In genomic region chr14:54397872-54398527, GRCm38 (mm10) we compare ENCODE assay signal across 19 mouse cellular contexts. TPM values are rescaled to one million over a fixed set of nuclear protein-coding genes. Genes with fewer than 3 reads are reported as not detected.
DNase-seq lines count a peak whose midpoint lies in the region; ATAC-seq and TF ChIP-seq lines count a peak whose summit lies in the region.
"Had no signal": no experiment of that assay in that cellular context is flagged by ENCODE, and none has a peak within 500 bp of the region (broad histone marks: within the 10 kb centered on the region; RNA-seq: fewer than 3 reads in every experiment).

No protein-coding gene starts in this region.

- no peaks in the 10 kb centered on the region for H3K27me3 ChIP-seq in liver, postnatal 0 days (ENCODE audit: insufficient read depth, low read length)
- H3K27me3 ChIP-seq in liver, embryonic 12.5 days (replicated peaks): no peaks in the 10 kb centered on the region
- H3K27me3 ChIP-seq in hindbrain, embryonic 14.5 days (ENCODE audit: control insufficient read depth, insufficient read depth, low read length): no peaks in the 10 kb centered on the region
- H3K27me3 ChIP-seq: embryonic facial prominence, embryonic 13.5 days; midbrain, embryonic 15.5 days had no signal

- H3K4me3 ChIP-seq in liver, postnatal 0 days (ENCODE audit: low read depth, low read length): no peak overlapping the region
- H3K4me3 ChIP-seq in liver, embryonic 12.5 days: no peak overlapping the region
- H3K4me3 ChIP-seq in hindbrain, embryonic 14.5 days (replicated peaks; ENCODE audit: low read length): no peak overlapping the region
- H3K4me3 ChIP-seq: embryonic facial prominence, embryonic 13.5 days; midbrain, embryonic 15.5 days had no signal

- no peak for TF ChIP-seq EP300 in liver, postnatal 0 days (IDR thresholded peaks at IDR 0.05; ENCODE audit: low read depth)

- no peak overlapping the region; the same call in 1 of the 2 replicates for H3K4me2 ChIP-seq in liver, postnatal 0 days (ENCODE audit: low read depth, low read length)
- no peak overlapping the region for H3K4me2 ChIP-seq in liver, embryonic 12.5 days
- no peak overlapping the region for H3K4me2 ChIP-seq in hindbrain, embryonic 14.5 days (replicated peaks)
- H3K4me2 ChIP-seq: embryonic facial prominence, embryonic 13.5 days; heart, embryonic 11.5 days; lung, embryonic 14.5 days; midbrain, embryonic 15.5 days had no signal

- H3K4me1 ChIP-seq in liver, postnatal 0 days (ENCODE audit: insufficient read depth): no peaks in the 10 kb centered on the region
- H3K4me1 ChIP-seq in liver, embryonic 12.5 days: 0 out of 2 replicates have a peak, but pooled peaks cover 3% of the 10 kb centered on the region
- no peaks in the 10 kb centered on the region for H3K4me1 ChIP-seq in hindbrain, embryonic 14.5 days (replicated peaks; ENCODE audit: control insufficient read depth, insufficient read depth, low read length)
- H3K4me1 ChIP-seq: embryonic facial prominence, embryonic 13.5 days; midbrain, embryonic 15.5 days had no signal

- no peak for DNase-seq in liver, postnatal 0 days
- DNase-seq in natural killer cell, adult 2 months (ENCODE audit: low spot score in 2 of 2): peak; percentile 9 to 10
- DNase-seq in urinary bladder, postnatal 4 days (ENCODE audit: low spot score in 2 of 2): no peak
- no peak for DNase-seq in hindbrain, embryonic 14.5 days (ENCODE audit: low spot score)
- DNase-seq: adrenal gland, postnatal 14 days; cerebellum, adult 8-10 months; heart, postnatal 36 days; layer of hippocampus, postnatal 36 days; left cerebral cortex, postnatal 4 days; lung, embryonic 14.5 days; right cerebral cortex, adult 18-20 months; thymus, postnatal 25 days had no signal

- no peak for ATAC-seq in liver, postnatal 0 days
- ATAC-seq in liver, embryonic 12.5 days: no peak
- ATAC-seq in CD4-positive, CD25-positive, alpha-beta regulatory T cell, adult 4 months: peak; percentile 76
- ATAC-seq in granulocyte monocyte progenitor cell, adult 5-6 weeks (replicated peaks; ENCODE audit: poor library complexity, severe bottlenecking): peak; percentile 80
- no peak for ATAC-seq in hindbrain, embryonic 14.5 days (ENCODE audit: low FRiP score)
- ATAC-seq: intestine, postnatal 0 days; midbrain, embryonic 15.5 days had no signal

- H3K27ac ChIP-seq in liver, postnatal 0 days (ENCODE audit: low read depth): 0 out of 2 replicates have a peak overlapping the region, but pooled peaks have one; percentile 31
- no peak overlapping the region for H3K27ac ChIP-seq in liver, embryonic 12.5 days
- no peak overlapping the region for H3K27ac ChIP-seq in hindbrain, embryonic 14.5 days
- H3K27ac ChIP-seq: embryonic facial prominence, embryonic 13.5 days; midbrain, embryonic 15.5 days had no signal

- H3K36me3 ChIP-seq in liver, postnatal 0 days (replicated peaks; ENCODE audit: insufficient read depth, low read length): peaks cover 5% of the 10 kb centered on the region; the same call in 1 of the 2 replicates
- peaks cover 9% of the 10 kb centered on the region; the same call in 1 of the 2 replicates for H3K36me3 ChIP-seq in liver, embryonic 12.5 days
- H3K36me3 ChIP-seq in hindbrain, embryonic 14.5 days (replicated peaks; ENCODE audit: control insufficient read depth, insufficient read depth): no peaks in the 10 kb centered on the region
- H3K36me3 ChIP-seq: embryonic facial prominence, embryonic 13.5 days; midbrain, embryonic 15.5 days had no signal

- WGBS in liver, postnatal 0 days (ENCODE audit: insufficient replicate concordance): 56% methylated on average over 7 of the region's 7 CpGs
- WGBS in liver, embryonic 12.5 days (ENCODE audit: insufficient replicate concordance): 71% methylated on average over 7 of the region's 7 CpGs
- 82% methylated on average over 7 of the region's 7 CpGs for WGBS in hindbrain, embryonic 14.5 days

- H3K9me3 ChIP-seq in liver, postnatal 0 days (ENCODE audit: low read length): no peaks in the 10 kb centered on the region
- no peaks in the 10 kb centered on the region for H3K9me3 ChIP-seq in liver, embryonic 12.5 days (replicated peaks)
- H3K9me3 ChIP-seq in hindbrain, embryonic 14.5 days (ENCODE audit: control insufficient read depth, low read length): no peaks in the 10 kb centered on the region
- H3K9me3 ChIP-seq: embryonic facial prominence, embryonic 13.5 days; midbrain, embryonic 15.5 days had no signal

- no peak overlapping the region for H3K9ac ChIP-seq in liver, postnatal 0 days (replicated peaks)
- no peak overlapping the region for H3K9ac ChIP-seq in liver, embryonic 12.5 days
- H3K9ac ChIP-seq in hindbrain, embryonic 14.5 days: no peak overlapping the region
- H3K9ac ChIP-seq: embryonic facial prominence, embryonic 13.5 days; lung, embryonic 14.5 days; midbrain, embryonic 15.5 days had no signal

- TF ChIP-seq CTCF in liver, postnatal 0 days (IDR thresholded peaks at IDR 0.05; ENCODE audit: low read depth): no peak

RNA-seq across cellular contexts. Expression of gene Slc7a7, which starts 19.6 kb away (rescaled TPM):
- polyA plus RNA-seq in liver, postnatal 0 days (2015; fragmentation: Nextera tagmentation; extraction: Ambion mirVana): 5.0 and 5.1 TPM in 2 replicates
- polyA plus RNA-seq in liver, embryonic 12.5 days (2016; fragmentation: Nextera tagmentation; extraction: Ambion mirVana): 8.4 and 8.5 TPM in 2 replicates
- 1 to 10 TPM; 1.2 to 1.3 TPM for polyA plus RNA-seq in CD4-positive, CD25-positive, alpha-beta regulatory T cell, adult 4 months (2017; shearing (Covaris generic))
- total RNA-seq in granulocyte monocyte progenitor cell, adult 5-6 weeks (2014; fragmentation: Nextera tagmentation): 10.3 and 10.7 TPM in 2 replicates
- total RNA-seq in granulocyte monocyte progenitor cell, adult 5-6 weeks (2017): 3.0 and 3.1 TPM in 2 replicates
- 4.5 and 6.2 TPM in 2 replicates for polyA plus RNA-seq in hindbrain, embryonic 14.5 days (2014; fragmentation: Nextera tagmentation; extraction: Ambion mirVana)

RNA-seq across cellular contexts. Expression of gene Mrpl52, which starts 28.7 kb away (rescaled TPM):
- polyA plus RNA-seq in liver, postnatal 0 days (2015; fragmentation: Nextera tagmentation; extraction: Ambion mirVana): 261 and 284 TPM in 2 replicates
- polyA plus RNA-seq in liver, embryonic 12.5 days (2016; fragmentation: Nextera tagmentation; extraction: Ambion mirVana): 269 and 282 TPM in 2 replicates
- 100 to 1,000 TPM; 216 to 249 TPM for polyA plus RNA-seq in CD4-positive, CD25-positive, alpha-beta regulatory T cell, adult 4 months (2017; shearing (Covaris generic))
- 63.7 and 100 TPM in 2 replicates for total RNA-seq in granulocyte monocyte progenitor cell, adult 5-6 weeks (2014; fragmentation: Nextera tagmentation)
- total RNA-seq in granulocyte monocyte progenitor cell, adult 5-6 weeks (2017): 34.0 and 40.1 TPM in 2 replicates
- polyA plus RNA-seq in hindbrain, embryonic 14.5 days (2014; fragmentation: Nextera tagmentation; extraction: Ambion mirVana): 245 and 308 TPM in 2 replicates

RNA-seq across cellular contexts. Expression of gene Mmp14, which starts 33.4 kb away (rescaled TPM):
- 38.1 and 39.8 TPM in 2 replicates for polyA plus RNA-seq in liver, postnatal 0 days (2015; fragmentation: Nextera tagmentation; extraction: Ambion mirVana)
- polyA plus RNA-seq in liver, embryonic 12.5 days (2016; fragmentation: Nextera tagmentation; extraction: Ambion mirVana): 36.7 and 38.2 TPM in 2 replicates
- polyA plus RNA-seq in CD4-positive, CD25-positive, alpha-beta regulatory T cell, adult 4 months (2017; shearing (Covaris generic)): not detected
- total RNA-seq in granulocyte monocyte progenitor cell, adult 5-6 weeks (2014; fragmentation: Nextera tagmentation): not detected in 2 replicates
- not detected in 2 replicates for total RNA-seq in granulocyte monocyte progenitor cell, adult 5-6 weeks (2017)
- 43.6 and 47.3 TPM in 2 replicates for polyA plus RNA-seq in hindbrain, embryonic 14.5 days (2014; fragmentation: Nextera tagmentation; extraction: Ambion mirVana)

RNA-seq across cellular contexts. Expression of gene Oxa1l, which starts 37.4 kb away (rescaled TPM):
- 27.4 and 28.9 TPM in 2 replicates for polyA plus RNA-seq in liver, postnatal 0 days (2015; fragmentation: Nextera tagmentation; extraction: Ambion mirVana)
- polyA plus RNA-seq in liver, embryonic 12.5 days (2016; fragmentation: Nextera tagmentation; extraction: Ambion mirVana): 24.9 and 27.3 TPM in 2 replicates
- 10 to 100 TPM; 77.4 to 80.4 TPM for polyA plus RNA-seq in CD4-positive, CD25-positive, alpha-beta regulatory T cell, adult 4 months (2017; shearing (Covaris generic))
- 43.2 and 53.8 TPM in 2 replicates for total RNA-seq in granulocyte monocyte progenitor cell, adult 5-6 weeks (2014; fragmentation: Nextera tagmentation)
- 30.6 and 51.1 TPM in 2 replicates for total RNA-seq in granulocyte monocyte progenitor cell, adult 5-6 weeks (2017)
- polyA plus RNA-seq in hindbrain, embryonic 14.5 days (2014; fragmentation: Nextera tagmentation; extraction: Ambion mirVana): 57.1 and 66.0 TPM in 2 replicates

Comparison
In these comparisons a context has a peak if more than half of its experiments do, and no peak if none do; other contexts are left out.
1. ATAC-seq: peak in CD4-positive, CD25-positive, alpha-beta regulatory T cell, adult 4 months (single experiment) and granulocyte monocyte progenitor cell, adult 5-6 weeks (single experiment); none in liver, postnatal 0 days (single experiment), liver, embryonic 12.5 days (single experiment) and hindbrain, embryonic 14.5 days (single experiment).
2. DNase-seq: peak in natural killer cell, adult 2 months (2 of 2); none in liver, postnatal 0 days (single experiment), urinary bladder, postnatal 4 days (0 of 2) and hindbrain, embryonic 14.5 days (single experiment).
3. RNA of gene Mmp14, which starts 33.4 kb away (polyA plus RNA-seq): 43.6 to 47.3 TPM in hindbrain, embryonic 14.5 days, 38.1 to 39.8 TPM in liver, postnatal 0 days and 36.7 to 38.2 TPM in liver, embryonic 12.5 days; not detected in CD4-positive, CD25-positive, alpha-beta regulatory T cell, adult 4 months; every median in the first group is over 10 times any median in the second.